Mouse (Mus musculus) lung, adult 18-20 months (tissue): ENCODE measurements at regions not wholly inside any gene's neighbourhood (a gene's known extent, or its start where the extent isn't known, plus 50 kb on each side); places are given as distances from the start of the nearest gene placed in this dataset.
"Not testable (repeated sequence)": the region's sequence is repeated elsewhere in the genome, so short reads cannot be mapped to it uniquely, and the experiment has no call there.

Source experiments
- DNase-seq, 2 experiments: peaks; one replicate each; pipeline ENCODE4 v3.0.0; 2022; ENCODE audit warnings: mixed read lengths in 2 of 2

DNA sequence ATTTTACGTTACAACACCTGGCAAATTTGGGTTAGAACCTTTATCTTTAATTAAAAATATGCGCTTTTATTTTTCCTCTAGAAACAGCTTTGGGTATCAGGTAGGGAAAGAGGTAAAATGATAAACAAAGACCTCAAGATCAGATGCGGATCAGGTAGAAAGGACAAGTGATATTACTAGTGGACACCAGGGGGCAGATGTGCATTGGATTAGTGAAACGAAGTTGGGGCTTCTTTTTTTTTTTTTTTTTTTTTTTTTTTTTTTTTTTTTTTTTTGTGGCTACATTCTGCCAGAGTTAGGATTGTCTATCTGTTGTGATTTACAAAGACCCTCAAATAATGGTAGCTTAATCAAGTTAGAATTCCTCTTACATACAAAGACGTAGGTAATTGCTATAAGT, 153.8 kb downstream of the Cd109 start:
- DNase-seq, result peak in 1 of 2 experiments; percentile 13

DNA sequence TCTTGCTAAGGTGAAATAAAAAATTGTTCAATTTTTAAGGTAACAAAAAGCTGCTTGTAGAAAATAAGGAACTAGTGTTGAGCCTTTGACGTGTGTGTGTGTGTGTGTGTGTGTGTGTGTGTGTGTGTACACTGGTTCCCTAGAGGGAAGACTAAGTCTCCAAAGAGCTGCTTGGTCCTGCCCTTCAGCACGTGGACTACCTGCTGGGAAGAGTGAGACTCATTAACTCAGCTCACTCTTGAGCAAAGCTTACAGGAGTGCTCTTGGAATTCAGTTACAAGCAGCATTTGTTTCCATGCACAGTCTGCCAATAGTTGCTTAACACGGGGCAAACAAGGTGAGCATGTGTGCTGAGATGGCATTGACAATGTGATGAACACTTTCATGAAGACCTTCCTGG, 158.6 kb downstream of the Cd109 start:
- peak; percentile 8 to 24 for DNase-seq

DNA sequence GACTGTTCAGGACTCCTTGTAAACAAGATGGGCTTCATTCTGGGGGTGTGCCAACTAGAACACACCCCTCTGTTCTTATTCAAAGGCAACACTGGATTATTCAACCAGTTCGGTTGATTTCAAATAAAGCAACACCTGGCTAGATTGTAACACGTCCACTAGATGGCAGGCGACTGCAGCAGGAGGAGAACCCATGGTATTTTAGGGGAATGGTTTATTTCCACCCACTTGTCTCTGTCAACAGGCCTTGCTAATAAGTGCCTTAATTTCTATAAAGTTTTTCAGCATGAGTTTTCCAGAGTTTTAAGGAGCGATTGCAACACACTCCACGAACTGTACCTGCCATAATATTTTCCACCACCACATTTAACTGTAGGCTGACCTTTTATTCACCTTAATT, 160.1 kb downstream of the Cd109 start:
- DNase-seq, result peak; percentile 3 to 16

DNA sequence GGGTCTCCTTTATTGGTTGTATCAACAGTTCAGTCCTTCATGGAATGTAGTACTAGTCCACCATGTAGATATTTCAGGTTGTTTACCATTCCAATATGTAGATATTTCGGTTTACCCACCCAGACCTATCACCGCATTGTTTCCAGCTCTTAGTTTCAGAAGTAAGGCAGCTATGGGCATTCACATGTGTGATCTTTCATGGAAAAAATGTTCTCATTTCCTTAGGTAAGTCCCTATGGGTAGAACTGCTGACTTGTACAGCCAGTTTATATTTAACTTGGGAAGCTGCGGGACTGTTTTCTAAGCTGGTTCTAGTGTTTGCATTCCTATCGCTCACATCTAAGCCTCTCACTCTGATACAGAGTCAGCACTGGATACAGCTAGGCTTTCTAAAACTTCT, 165.2 kb downstream of the Cd109 start:
- DNase-seq, result no peak

DNA sequence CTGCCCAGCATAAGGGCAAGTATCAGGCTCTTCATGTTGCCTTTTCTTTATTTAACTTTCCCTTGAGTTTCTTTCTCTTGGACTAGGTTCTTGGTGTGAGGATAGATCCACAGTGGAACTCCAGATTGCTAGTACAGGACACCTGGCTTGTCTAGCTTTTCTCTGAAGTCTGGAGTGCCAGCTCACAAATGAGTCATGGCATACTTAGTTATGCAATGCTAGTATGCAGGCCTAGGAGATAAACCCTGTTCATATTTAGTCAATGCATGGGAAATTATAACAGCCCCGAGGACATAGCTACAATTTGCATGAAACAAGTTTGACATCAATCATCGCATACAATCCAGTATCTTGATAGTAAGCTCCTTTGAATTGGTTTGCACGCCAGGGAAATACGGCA, 167.0 kb downstream of the Cd109 start:
- no peak for DNase-seq

DNA sequence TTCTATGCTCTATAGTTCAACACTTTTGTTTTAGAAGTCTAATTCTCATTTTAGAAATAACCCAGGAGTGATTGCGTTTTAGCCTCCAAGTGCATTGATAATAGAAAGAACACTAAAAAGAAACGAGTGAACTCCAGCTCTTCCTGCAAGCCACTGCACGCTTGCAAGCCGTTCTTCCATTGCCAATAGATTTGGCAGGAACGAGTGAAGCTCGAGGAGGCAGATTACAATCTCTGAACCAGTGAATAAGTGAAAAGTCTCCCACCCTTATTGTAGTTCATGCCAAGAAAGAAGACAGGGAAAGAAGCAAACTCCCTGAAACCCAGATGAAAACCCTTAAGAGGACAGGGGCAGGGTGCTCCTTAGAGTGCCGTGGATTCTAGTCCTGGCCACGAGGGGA, 167.5 kb downstream of the Cd109 start:
- DNase-seq, result no peak

DNA sequence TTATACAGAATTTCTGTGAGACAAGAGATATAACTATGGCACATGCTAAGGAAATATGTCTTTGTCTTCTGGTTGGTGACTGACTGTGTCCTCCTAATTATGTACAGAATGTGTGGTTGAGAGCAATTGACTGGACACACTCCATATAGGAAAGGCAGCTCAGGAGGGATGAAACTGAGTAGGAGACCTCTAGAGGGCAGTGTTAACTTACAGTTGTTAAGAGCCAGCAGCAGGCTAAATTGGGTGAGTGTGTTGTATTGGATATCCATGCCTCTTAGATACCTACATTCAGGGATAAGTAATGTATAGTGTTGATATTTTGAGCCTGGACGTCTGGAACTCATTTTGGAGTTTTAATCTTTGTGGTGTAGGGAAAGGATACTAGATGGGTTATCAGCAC, 172.5 kb downstream of the Cd109 start:
- DNase-seq, result peak in 1 of 2 experiments; percentile 29

DNA sequence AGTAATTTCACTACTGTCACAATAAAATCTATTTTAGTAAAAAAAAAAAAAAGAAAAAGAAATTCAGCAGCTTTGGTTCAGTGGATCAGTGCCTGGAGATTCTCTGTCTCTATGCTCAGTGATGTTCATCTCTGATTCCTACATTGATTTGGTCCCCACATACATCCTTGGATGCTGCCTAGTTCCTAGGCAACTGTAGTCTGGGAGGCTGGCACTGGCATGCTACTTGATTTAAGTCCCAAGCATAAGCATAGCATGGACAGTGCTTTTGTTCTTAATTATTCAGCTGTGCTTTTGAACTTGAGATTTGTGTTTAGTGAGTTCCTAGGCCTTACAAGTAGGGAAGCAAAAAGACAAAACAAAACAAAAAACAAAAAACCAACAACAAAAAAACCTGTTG, 174.4 kb downstream of the Cd109 start:
- DNase-seq, result no peak

DNA sequence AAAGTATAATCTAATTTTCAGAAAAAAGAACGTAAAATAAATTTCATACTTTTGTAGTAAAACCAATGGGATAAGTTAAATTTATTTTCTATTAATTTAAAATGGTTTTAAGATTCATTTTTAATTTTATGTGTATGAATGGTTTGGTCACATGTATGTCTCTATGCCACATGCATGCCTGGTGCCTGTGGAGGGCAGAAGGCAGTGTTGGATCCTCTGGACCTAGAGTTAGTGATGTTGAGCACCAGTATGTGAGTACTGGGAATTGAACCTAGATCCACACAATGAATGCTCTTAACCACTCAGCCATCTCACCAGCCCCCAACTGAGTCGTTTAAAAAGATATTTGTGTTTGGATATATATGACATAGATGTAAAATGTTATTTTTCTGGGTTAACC, 174.8 kb downstream of the Cd109 start:
- no peak for DNase-seq

DNA sequence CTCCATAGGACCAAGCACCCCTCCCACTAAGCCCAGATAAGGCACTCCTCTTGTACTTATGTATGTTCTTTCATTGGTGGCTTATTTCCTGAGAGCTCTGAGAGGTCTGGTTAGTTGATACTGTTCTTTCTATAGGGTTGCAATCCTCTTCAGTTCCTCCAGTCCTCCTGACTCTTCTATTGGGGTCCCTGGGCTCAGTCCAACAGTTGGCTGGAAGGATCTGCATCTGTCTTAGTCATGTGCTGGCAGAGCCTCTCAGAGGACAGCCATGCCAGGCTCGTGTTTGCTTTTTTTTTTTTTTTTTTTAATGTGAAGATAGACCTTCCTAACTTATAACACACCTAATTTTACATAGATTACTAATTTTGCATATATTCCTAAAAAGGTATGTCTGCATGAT, 180.5 kb downstream of the Cd109 start:
- no peak for DNase-seq

DNA sequence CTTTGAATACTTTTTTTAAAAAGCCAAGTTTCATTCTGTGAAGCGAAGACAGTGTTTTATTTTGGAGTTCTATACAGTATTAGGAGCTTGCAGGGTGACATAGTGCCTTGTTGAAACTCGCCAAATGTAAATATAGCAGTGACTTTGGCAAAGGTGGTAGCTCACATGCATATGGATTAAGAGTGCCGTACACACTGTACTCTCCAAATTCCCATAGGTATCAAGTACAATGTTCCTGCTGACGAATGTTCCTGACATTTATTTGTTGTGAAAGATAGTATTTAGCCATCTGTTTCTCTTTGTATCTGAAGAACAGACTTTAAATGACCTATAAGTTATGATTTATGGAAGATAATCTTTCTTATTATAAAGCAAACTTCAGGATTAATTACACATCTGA, 201.9 kb downstream of the Cd109 start:
- no peak for DNase-seq

DNA sequence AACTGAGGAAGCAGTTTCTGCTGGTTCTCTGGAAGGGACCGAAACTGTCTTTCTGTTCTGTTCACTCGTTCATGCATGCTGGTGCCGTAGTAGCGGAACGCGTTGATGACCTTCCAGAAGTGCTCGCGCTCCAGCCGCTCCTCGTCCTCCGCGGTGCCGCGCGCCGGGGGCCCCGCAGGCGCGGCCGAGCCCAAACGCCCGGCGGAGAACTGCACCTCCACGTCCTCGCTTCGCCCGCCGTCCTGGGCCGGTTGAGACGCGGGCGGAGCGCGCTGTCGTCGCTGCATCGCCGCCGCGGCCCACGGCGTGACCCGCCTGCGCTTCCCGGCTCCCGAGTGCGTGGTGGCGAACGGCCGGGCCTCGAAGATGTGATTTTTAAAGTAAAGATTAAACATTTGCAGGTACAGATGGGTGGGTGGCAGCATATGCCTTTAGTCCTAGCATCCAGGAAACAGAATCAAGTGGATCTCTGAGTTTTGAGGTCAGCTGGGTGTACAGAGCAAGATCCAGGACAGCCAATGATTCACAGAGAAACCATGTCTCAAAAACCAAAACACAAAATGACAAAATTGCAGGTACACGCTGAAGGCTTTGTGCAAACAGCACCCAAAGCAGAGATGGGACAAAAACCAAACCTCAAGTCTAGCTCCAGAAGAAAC, 206.3 kb downstream of the Cd109 start:
- peak in 1 of 2 experiments; percentile 9 for DNase-seq

DNA sequence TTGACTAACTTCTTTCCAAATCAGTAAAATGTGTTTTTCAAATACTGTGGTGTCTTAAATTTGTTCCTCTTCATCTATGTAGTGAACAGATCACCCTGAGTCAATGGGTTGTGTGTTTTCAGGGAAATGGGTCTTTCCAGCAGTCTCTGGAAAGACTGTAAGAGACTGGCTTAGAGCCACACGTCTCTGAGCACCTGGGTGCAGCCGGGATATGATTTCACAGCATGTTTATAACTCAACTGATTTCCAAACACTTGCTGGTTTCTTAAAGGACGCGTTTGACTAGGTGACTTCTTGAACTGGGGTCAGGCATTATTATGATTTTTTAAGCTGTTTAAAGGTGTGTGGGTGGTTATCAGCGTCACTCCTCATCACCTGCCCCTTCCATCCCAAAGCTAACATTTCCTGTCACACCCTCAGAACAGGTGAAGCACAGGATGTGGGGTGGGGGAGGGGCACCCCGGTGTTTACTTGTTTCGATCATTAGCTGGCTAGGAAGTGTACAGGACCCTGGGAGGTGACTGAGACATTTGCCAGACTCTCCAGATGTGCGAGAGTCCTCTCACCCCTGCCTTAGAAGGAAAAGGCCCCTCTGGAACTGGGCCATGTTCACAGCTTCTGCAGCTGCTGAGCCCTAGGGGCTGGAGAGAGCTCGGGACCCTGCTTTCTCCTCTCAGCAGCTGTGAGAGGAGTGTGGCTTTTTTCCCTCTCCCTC, 229.8 kb downstream of the Cd109 start:
- peak in 1 of 2 experiments; percentile 3 for DNase-seq

DNA sequence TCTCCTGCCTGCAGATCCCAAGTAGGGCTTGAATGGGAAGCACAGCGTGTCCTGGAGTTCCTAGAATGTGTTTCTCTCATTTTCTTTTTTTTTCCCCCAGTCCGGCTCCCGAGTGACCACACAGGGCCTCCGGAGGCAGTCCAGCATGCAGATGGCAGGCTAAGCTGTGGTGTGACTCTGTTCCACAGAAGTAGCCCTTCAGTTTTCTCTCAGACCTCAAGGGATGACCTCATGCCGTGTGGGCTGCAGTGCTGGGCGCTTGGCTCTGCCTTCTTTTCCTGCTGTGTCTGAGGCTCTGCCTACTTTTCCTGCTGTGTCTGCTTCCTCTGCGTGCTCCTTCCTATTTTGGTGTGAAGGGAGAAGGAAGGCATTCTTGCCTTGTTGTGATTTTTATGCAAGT, 230.8 kb downstream of the Cd109 start:
- DNase-seq, result no peak

DNA sequence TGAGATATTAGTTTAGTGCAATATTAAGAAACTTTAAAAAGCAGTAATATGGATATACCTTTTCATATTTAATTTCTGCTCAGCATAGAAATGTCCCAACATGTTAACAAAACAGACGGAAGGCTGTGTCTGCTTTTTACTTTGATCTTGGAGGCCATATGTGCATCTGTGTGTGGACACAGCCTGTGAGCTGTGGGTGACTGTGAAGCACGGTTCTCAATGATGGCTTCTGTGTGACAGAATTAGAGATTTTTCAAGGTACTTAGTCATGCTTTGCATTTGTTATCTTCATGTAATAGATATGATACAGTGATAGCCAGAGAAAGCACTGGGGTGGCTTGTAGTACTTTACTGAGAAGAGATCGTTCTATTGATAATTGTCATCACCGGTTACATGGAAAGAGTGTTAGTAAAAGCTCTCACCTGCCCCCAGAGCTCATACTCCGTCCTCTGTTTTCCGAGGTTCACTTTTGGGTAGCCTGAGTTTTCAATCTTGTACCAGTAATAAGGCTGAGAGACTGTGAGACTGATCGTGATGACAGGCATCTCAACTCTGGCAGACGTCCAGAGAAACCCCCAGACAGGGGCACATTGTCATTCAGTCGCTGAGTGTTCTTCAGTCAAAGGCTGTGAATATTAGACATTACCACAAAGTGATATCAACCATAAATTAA, 232.7 kb downstream of the Cd109 start:
- DNase-seq, result no peak

DNA sequence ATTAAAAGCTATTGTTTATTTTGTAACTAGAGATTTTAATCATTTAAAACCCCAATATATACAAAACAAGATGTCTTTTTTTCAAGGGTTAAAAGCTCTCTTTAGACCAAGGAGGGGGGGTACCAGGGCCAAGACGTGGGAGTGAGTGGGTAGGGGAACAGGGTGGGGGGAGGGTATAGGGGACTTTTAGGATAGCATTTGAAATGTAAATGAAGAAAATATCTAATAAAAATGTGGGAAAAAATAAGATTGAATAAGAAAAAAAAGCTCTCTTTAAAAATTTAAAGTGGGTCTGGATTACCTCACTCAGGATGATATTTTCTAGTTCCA, 233.2 kb downstream of the Cd109 start:
- DNase-seq, result not testable (repeated sequence)

DNA sequence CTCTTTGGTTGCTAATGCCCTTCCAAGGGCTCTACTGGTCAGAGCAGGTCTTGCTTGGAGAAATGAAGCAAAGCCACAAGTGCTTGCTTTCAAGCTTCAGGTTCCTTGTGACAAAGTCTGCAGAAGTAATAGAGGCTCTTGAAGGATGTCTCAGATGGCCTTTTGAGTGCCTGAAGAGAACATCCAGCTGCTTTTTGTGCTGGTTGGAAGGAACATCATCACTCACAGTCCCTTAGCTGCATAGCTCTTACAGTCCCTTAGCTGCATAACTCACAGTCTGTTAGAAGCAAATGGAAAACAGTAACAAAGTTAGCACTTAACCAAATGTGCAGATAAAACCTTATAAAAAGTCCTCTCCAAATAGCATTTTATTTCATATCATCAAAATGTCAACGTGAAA, 241.6 kb downstream of the Cd109 start:
- no peak for DNase-seq

DNA sequence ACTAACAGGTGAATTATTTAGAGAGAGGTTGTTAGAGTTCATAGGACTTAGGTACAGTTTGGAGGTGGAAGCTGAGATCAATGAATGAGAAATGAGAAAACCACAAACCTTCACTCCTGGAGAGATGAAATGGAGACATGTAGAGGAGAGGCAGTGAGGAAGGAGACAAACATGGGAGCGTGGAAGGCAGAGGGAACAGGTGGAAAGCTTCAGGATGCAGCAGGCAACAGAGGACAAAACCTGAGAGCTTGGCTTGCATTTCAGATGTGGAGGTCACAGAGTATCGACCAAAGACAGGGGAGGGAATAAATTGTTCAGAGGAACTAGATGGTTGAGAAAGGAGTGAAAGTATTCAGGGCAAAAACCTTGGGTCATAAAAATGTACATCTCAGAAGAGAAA, 244.6 kb downstream of the Cd109 start:
- no peak for DNase-seq

DNA sequence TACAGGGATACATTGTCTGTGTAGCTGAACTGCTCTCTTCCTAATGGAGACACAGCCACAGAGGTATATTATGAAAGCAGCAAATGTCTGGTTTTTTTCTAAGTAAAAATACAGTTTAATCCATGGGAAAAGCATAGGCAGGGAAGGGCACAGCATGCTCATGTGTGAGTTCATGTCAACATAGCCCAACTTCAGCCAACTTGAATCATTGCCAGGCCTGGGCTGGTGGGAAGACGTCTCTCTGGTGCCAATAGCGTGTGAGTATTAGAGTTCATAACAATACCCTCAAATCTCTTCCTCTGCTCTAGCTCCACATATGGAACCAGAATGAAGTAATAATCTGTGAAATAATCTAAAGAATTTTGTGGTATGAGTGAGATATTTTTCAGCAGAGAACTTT, 257.2 kb downstream of the Cd109 start:
- DNase-seq, result no peak

DNA sequence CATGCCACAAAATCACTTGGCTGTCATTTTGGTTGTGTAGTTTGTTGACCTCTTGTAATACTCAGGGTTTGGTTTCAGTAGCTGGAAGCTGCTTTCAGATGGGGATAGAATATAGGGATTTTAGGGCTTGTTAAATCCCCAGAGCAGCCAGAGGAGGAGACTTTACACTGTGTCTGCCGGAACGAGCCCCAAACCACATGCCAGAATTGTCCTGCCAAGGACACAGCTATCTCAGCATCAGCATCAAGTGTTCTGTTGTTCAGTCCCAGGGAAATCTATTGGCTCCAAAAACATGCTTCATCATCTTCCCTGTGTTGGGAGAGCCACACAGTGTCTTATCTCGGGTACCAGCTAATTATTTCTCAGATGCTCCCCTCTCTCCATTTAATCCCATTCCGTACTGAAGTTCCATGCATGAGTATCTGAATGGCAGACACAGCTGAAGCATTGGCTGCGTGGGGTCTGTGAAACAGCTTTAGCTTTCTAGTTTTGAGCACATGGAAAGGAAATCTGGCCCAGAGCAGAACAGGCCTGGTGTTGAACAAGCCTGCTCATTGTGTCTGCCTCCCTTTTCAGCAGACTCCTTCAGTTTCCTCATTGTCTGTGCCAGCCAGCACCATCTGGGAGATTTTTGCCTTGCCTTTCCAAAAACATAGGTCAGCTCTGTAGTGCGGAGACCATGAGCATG, 264.8 kb downstream of the Cd109 start:
- no peak for DNase-seq

DNA sequence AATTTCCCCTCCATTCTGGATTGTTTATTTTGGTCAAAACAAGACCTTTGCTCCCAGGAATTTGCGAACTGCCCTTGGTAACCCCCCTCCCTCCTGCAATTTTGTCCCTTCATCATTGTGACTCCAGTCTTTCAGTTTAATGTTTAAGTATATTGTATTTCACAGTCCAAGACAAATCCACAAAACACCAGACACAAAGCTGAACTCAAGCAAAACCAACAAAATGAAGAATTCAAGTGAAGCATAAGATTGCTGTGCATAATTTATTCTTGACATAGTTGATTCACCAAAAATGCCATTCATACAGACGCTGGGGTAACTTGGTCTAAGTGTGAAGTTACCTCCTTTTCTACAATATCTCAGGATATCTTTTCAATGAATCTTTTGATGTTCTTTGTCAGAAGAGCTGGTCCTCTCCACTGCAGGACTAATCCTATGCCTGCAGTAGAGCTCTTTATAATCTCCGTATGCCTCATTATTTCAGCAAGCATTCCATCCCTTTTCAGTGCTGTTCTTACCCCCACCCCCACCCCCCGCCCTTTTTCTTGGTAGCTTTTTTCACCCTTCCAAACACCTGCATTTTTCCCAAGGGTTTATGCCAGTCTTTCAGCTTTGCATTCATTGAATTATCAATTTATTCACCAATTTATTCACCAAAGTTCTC, 265.4 kb downstream of the Cd109 start:
- DNase-seq, result no peak

DNA sequence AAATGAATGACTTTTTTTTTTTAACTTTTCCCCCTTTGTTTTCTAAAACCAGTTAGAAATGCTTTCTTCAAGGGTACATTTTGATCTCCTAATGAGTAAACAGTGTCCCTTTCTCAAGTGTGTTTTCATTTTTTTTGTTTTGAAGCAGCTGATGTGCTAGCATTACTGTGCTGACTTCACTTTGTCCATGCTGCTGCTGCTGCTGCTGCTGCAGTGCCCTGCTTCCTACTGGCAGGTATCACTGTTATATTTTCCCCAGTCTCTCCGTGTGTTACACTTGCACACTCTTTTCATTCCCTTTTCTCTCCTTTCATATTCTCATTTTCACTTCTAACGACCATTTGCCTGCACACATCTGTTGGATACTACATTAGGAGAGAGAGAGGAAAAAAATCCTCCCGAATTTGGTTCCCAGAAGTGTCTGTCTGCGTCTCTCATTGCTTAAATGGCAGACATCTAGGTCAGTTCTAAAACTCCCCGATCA, 266.0 kb downstream of the Cd109 start:
- DNase-seq, result no peak

DNA sequence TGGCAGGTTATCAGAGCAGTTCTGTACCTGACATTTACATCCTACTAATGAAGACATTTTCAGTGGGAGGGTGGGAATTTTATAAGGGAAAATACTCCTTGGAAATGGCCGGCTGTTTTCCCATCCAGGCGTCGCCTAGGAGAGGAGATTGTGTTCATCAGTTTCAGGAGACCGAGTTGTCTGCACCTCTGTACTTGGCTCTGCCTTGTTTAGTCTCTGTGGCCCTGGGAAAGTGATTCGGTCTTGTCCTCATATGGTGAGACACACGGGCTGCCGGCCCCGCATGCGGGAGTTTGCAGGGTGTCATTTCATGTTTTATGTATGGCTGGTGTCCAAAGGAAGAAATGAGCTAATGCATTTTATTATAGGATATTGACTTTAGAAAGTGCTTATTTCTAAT, 287.9 kb downstream of the Cd109 start:
- DNase-seq, result no peak
